Mouse (Mus musculus) neural tube, embryonic 15.5 days (tissue): ENCODE data around the gene Mrps12. TPM values are rescaled to one million over a fixed set of nuclear protein-coding genes. Genes with fewer than 3 reads are reported as not detected.

Experiments used
- ATAC-seq: fragments of 200-750 bp; cut with Nextera tagmentation; 2 replicates; pipeline ENCODE4 v1.8.0; 2017; ENCODE audit warnings: mild to moderate bottlenecking, moderate TSS enrichment, moderate library complexity; ENCODE audit not compliant: low FRiP score
- H3K27ac ChIP-seq: fragments of 300-500 bp; sonication (generic); replicated peaks from 2 replicates; pipeline ENCODE4 v1.5.1; 2015; ENCODE audit warnings: mild to moderate bottlenecking, inconsistent platforms
- H3K27me3 ChIP-seq: fragments of 300-500 bp; sonication (generic); replicated peaks from 2 replicates; pipeline ENCODE4 v1.6.1; 2015; ENCODE audit warnings: inconsistent platforms
- H3K36me3 ChIP-seq: fragments of 300-500 bp; sonication (generic); 2 replicates; pipeline ENCODE4 v1.6.1; 2015; ENCODE audit warnings: inconsistent platforms
- H3K4me1 ChIP-seq: fragments of 300-500 bp; sonication (generic); 2 replicates; pipeline ENCODE4 v1.6.1; 2015; ENCODE audit warnings: inconsistent platforms
- H3K4me2 ChIP-seq: fragments of 300-500 bp; sonication (generic); 2 replicates; pipeline ENCODE4 v1.6.1; 2015; ENCODE audit warnings: inconsistent platforms, mild to moderate bottlenecking, moderate library complexity
- H3K4me3 ChIP-seq: fragments of 300-500 bp; sonication (generic); replicated peaks from 2 replicates; pipeline ENCODE4 v1.5.1; 2015; ENCODE audit warnings: mild to moderate bottlenecking, inconsistent platforms
- H3K9ac ChIP-seq: fragments of 300-500 bp; sonication (generic); replicated peaks from 2 replicates; pipeline ENCODE4 v1.6.1; 2015; ENCODE audit warnings: mild to moderate bottlenecking, inconsistent platforms
- H3K9me3 ChIP-seq: fragments of 300-500 bp; sonication (generic); replicated peaks from 2 replicates; pipeline ENCODE4 v1.6.1; 2016; ENCODE audit warnings: inconsistent platforms
- WGBS: fragments of 180-500 bp; shearing (Covaris S2); methylation state at CpG from one replicate; pipeline ENCODE4 v1.1.7; 2015; ENCODE audit warnings: mixed read lengths; 5-methylcytosine and 5-hydroxymethylcytosine counted together
- polyA plus RNA-seq: library from polyadenylated mRNA; unstranded; fragments of >200 nt; fragmentation: Nextera tagmentation; extraction: Ambion mirVana; gene quantifications from 2 replicates; pipeline ENCODE4 v1.2.1, GENCODE M21; 2015

Mrps12 gene
- polyA plus RNA-seq, 1 experiment from 2014 or later: 116 TPM

- H3K4me1 ChIP-seq: peaks cover 6% of the 10 kb centered on the region; the same call in 1 of the 2 replicates
- no peak for ATAC-seq
- no peaks in the 10 kb centered on the region for H3K27me3 ChIP-seq
- no peaks in the 10 kb centered on the region for H3K9me3 ChIP-seq
- no peak overlapping the region for H3K4me2 ChIP-seq
- H3K27ac ChIP-seq: no peak overlapping the region
- no peak overlapping the region for H3K9ac ChIP-seq
- H3K4me3 ChIP-seq: no peak overlapping the region
- WGBS: 95% methylated on average over 7 of the region's 7 CpGs
- no peaks in the 10 kb centered on the region for H3K36me3 ChIP-seq
Measured at GRCm38 (mm10) chr7:28722079-28722478, 19.5 kb downstream of the Mrps12 start.

- Histone ChIP-seq H3K9ac (no peak overlapping the region), H3K27me3 (no peaks in the 10 kb centered on the region), H3K4me2 (no peak overlapping the region), H3K4me1 (peaks cover 8% of the 10 kb centered on the region), H3K9me3 (no peaks in the 10 kb centered on the region), H3K36me3 (no peaks in the 10 kb centered on the region), H3K27ac (no peak overlapping the region), H3K4me3 (no peak overlapping the region)
- 52% methylated on average over 3 of the region's 3 CpGs for WGBS
- no peak for ATAC-seq
Measured at GRCm38 (mm10) chr7:28720753-28721537, 20.7 kb downstream of the Mrps12 start.

GRCm38 (mm10) chr7:28719650-28720049 lies 22.0 kb downstream of the Mrps12 start:
- Histone ChIP-seq H3K9me3 (no peaks in the 10 kb centered on the region), H3K4me3 (no peak overlapping the region), H3K27me3 (no peaks in the 10 kb centered on the region), H3K27ac (no peak overlapping the region), H3K4me1 (peaks cover 8% of the 10 kb centered on the region), H3K4me2 (no peak overlapping the region), H3K36me3 (no peaks in the 10 kb centered on the region), H3K9ac (no peak overlapping the region)
- no peak for ATAC-seq
- WGBS: 91% methylated on average over 2 of the region's 2 CpGs

- Histone ChIP-seq H3K9me3 (no peaks in the 10 kb centered on the region), H3K27me3 (no peaks in the 10 kb centered on the region), H3K27ac (no peak overlapping the region), H3K4me2 (no peak overlapping the region), H3K4me3 (no peak overlapping the region), H3K4me1 (peaks cover 8% of the 10 kb centered on the region), H3K9ac (no peak overlapping the region), H3K36me3 (no peaks in the 10 kb centered on the region)
- 59% methylated on average over 4 of the region's 4 CpGs for WGBS
- no peak for ATAC-seq
Measured at GRCm38 (mm10) chr7:28719159-28719558, 22.5 kb downstream of the Mrps12 start.

GRCm38 (mm10) chr7:28717726-28718125 lies 23.9 kb downstream of the Mrps12 start:
- Histone ChIP-seq H3K9ac (no peak overlapping the region), H3K36me3 (no peaks in the 10 kb centered on the region), H3K4me3 (no peak overlapping the region), H3K27ac (no peak overlapping the region), H3K4me2 (no peak overlapping the region), H3K27me3 (no peaks in the 10 kb centered on the region), H3K9me3 (no peaks in the 10 kb centered on the region), H3K4me1 (peaks cover 8% of the 10 kb centered on the region)
- 87% methylated on average over 10 of the region's 10 CpGs for WGBS
- ATAC-seq: no peak

GRCm38 (mm10) chr7:28716590-28717281 lies 24.9 kb downstream of the Mrps12 start, which contains the start of gene Fbxo17:
TSS of gene Fbxo17 (plus strand) at chr7:28716804.
- Histone ChIP-seq H3K4me3 (peak within 1 kb of the TSS; percentile 39), H3K4me2 (peak within 1 kb of the TSS; percentile 71), H3K27ac (no peak within 1 kb of the TSS), H3K9me3 (no peaks in the 10 kb centered on the region), H3K27me3 (no peaks in the 10 kb centered on the region), H3K4me1 (peaks cover 8% of the 10 kb centered on the region), H3K9ac (peak within 1 kb of the TSS; percentile 44), H3K36me3 (no peaks in the 10 kb centered on the region)
- WGBS: 4% methylated on average over 32 of the region's 36 CpGs
- ATAC-seq: peak; percentile 57

- peak overlapping the region; percentile 71; the same call in 1 of the 2 replicates for H3K4me2 ChIP-seq
Measured at GRCm38 (mm10) chr7:28715598-28715997, 26.0 kb downstream of the Mrps12 start.

GRCm38 (mm10) chr7:28714667-28715066 lies 27.0 kb downstream of the Mrps12 start:
- Histone ChIP-seq H3K4me1 (peaks cover 9% of the 10 kb centered on the region), H3K4me3 (no peak overlapping the region), H3K27me3 (no peaks in the 10 kb centered on the region; the same call in 1 of the 2 replicates), H3K9ac (no peak overlapping the region), H3K9me3 (no peaks in the 10 kb centered on the region), H3K27ac (no peak overlapping the region), H3K4me2 (no peak overlapping the region), H3K36me3 (no peaks in the 10 kb centered on the region)
- WGBS: 80% methylated on average over 5 of the region's 5 CpGs
- ATAC-seq: no peak

More at GRCm38 (mm10) chr7:28715598-28715997, 26.0 kb downstream of the Mrps12 start:
- ATAC-seq: no peak
- Histone ChIP-seq H3K4me3 (no peak overlapping the region), H3K27me3 (no peaks in the 10 kb centered on the region; the same call in 1 of the 2 replicates), H3K9me3 (no peaks in the 10 kb centered on the region), H3K9ac (no peak overlapping the region), H3K27ac (no peak overlapping the region), H3K4me1 (peaks cover 8% of the 10 kb centered on the region), H3K36me3 (no peaks in the 10 kb centered on the region)
- 100% methylated on average over 2 of the region's 2 CpGs for WGBS

GRCm38 (mm10) chr7:28710962-28711361 lies 30.7 kb downstream of the Mrps12 start:
- Histone ChIP-seq H3K9me3 (no peaks in the 10 kb centered on the region), H3K4me1 (peaks cover 3% of the 10 kb centered on the region; the same call in 1 of the 2 replicates), H3K4me3 (no peak overlapping the region), H3K27ac (no peak overlapping the region), H3K27me3 (no peaks in the 10 kb centered on the region; the same call in 1 of the 2 replicates), H3K36me3 (no peaks in the 10 kb centered on the region), H3K4me2 (no peak overlapping the region), H3K9ac (no peak overlapping the region)
- no peak for ATAC-seq
- WGBS: 67% methylated on average over 3 of the region's 3 CpGs

- H3K4me3 ChIP-seq: no peak overlapping the region
- no peak overlapping the region for H3K9ac ChIP-seq
- 0 out of 2 replicates have a peak, but pooled peaks cover 3% of the 10 kb centered on the region for H3K4me1 ChIP-seq
- no peaks in the 10 kb centered on the region for H3K36me3 ChIP-seq
- no peak for ATAC-seq
- no peak overlapping the region for H3K4me2 ChIP-seq
- H3K27me3 ChIP-seq: no peaks in the 10 kb centered on the region; the same call in 1 of the 2 replicates
- no peak overlapping the region for H3K27ac ChIP-seq
- no peaks in the 10 kb centered on the region for H3K9me3 ChIP-seq
Measured at GRCm38 (mm10) chr7:28709454-28709853, 32.2 kb downstream of the Mrps12 start.

- Histone ChIP-seq H3K27me3 (no peaks in the 10 kb centered on the region), H3K9me3 (no peaks in the 10 kb centered on the region), H3K4me1 (no peaks in the 10 kb centered on the region), H3K36me3 (0 out of 2 replicates have a peak, but pooled peaks cover 4% of the 10 kb centered on the region), H3K9ac (no peak overlapping the region), H3K27ac (no peak overlapping the region), H3K4me2 (no peak overlapping the region), H3K4me3 (no peak overlapping the region)
- ATAC-seq: no peak
- WGBS: 70% methylated on average over 9 of the region's 9 CpGs
Measured at GRCm38 (mm10) chr7:28702601-28703143, 38.9 kb downstream of the Mrps12 start.
